Mouse (Mus musculus): ENCODE measurements at regions not wholly inside any gene's neighbourhood (a gene's known extent, or its start where the extent isn't known, plus 50 kb on each side); places are given as distances from the start of the nearest gene placed in this dataset.
"Not testable (repeated sequence)": the region's sequence is repeated elsewhere in the genome, so short reads cannot be mapped to it uniquely, and the experiment has no call there.

DNA sequence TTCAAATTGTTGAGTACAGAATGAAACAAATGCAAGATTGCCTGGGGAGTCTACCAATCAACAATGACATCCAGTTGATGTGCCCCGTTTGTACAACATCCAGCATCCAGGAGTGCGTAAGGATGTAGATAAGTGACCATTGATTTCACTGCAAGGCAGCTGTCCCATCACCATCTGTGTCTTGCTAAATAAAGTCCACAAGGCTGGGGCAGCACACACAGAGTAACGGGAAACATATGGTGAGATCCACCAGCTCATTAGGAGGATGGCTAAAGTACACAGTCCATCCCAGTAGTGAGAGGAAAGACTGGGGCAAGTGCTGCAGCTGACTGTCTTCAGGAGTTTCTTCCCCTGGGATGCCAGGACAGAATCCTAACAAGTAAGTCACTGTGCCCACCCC is 284.8 kb downstream of the Phf3 start:
- H3K27ac ChIP-seq (replicated peaks; ENCODE audit: insufficient read depth, low read depth, low read length): no peak overlapping the region
- H3K79me2 ChIP-seq (ENCODE audit: control insufficient read depth, insufficient read depth, low read length): no peaks in the 10 kb centered on the region
- H3K9ac ChIP-seq (ENCODE audit: low read depth, low read length): no peak overlapping the region
- H3K27me3 ChIP-seq (ENCODE audit: control insufficient read depth, insufficient read depth, low read length): no peaks in the 10 kb centered on the region
- 59% methylated on average over 3 of the region's 3 CpGs for WGBS
- TF ChIP-seq CTCF (IDR thresholded peaks at IDR 0.05; ENCODE audit: low read depth, low read length) (no peak), POLR2A (IDR thresholded peaks at IDR 0.05; ENCODE audit: extremely low read depth, insufficient read depth, low read length) (no peak)
- no peaks in the 10 kb centered on the region for H3K36me3 ChIP-seq (ENCODE audit: control insufficient read depth, insufficient read depth, low read length)
- H3K4me1 ChIP-seq (ENCODE audit: control insufficient read depth, insufficient read depth, low read length): no peaks in the 10 kb centered on the region
- DNase-seq (ENCODE audit: extremely low read depth, low read depth, low spot score): no peak
- H3K4me3 ChIP-seq (ENCODE audit: insufficient read depth, low read depth, low read length): no peak overlapping the region

DNA sequence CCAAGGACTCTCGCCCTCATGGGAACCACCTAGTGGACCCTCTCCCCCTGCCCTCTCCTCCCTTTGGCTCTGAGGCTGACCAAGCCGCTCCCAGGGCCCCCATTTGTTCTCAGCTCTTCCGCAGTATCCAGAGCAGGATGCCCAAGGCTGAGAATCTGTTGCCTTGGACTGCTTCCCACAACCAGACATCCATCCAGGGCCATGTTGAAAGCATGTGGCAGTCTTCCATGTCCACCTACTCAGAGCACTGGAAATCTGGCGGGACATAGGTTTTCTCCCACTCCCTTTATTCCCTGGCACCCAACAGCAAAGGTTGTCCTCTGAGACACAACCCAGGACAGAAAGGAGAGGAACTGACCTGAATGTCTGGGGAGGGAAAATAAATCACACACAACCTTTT is 285.4 kb downstream of the Phf3 start:
- Histone ChIP-seq H3K4me1 (ENCODE audit: control insufficient read depth, insufficient read depth, low read length) (no peaks in the 10 kb centered on the region), H3K27ac (replicated peaks; ENCODE audit: insufficient read depth, low read depth, low read length) (no peak overlapping the region), H3K36me3 (ENCODE audit: control insufficient read depth, insufficient read depth, low read length) (no peaks in the 10 kb centered on the region), H3K9ac (ENCODE audit: low read depth, low read length) (no peak overlapping the region), H3K79me2 (ENCODE audit: control insufficient read depth, insufficient read depth, low read length) (no peaks in the 10 kb centered on the region), H3K27me3 (ENCODE audit: control insufficient read depth, insufficient read depth, low read length) (no peaks in the 10 kb centered on the region), H3K4me3 (ENCODE audit: insufficient read depth, low read depth, low read length) (no peak overlapping the region)
- 72% methylated on average over 4 of the region's 4 CpGs for WGBS
- TF ChIP-seq POLR2A (IDR thresholded peaks at IDR 0.05; ENCODE audit: extremely low read depth, insufficient read depth, low read length): no peak
- TF ChIP-seq CTCF (IDR thresholded peaks at IDR 0.05; ENCODE audit: low read depth, low read length): no peak
- DNase-seq (ENCODE audit: extremely low read depth, low read depth, low spot score): no peak

DNA sequence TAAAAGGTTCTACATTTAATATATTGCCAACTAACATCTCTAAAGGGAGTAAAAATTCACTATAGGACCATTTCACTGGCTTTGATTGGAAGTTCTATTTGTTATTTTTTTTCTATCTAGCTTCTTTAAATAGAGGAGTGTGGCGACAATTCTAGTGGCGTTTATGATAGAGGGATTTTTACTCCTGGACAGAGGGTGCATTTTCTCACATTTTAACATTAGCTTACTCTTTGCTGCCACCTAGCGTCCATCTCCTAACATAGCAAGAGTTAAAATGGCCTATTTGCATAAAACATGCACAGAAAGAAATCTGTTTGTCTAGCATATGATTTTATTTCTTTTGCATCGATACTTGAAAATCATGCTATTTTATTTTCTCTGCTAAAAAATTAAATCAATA is 288.9 kb downstream of the Phf3 start:
- H3K4me1 ChIP-seq (ENCODE audit: control insufficient read depth, insufficient read depth, low read length): no peaks in the 10 kb centered on the region
- H3K27ac ChIP-seq (replicated peaks; ENCODE audit: insufficient read depth, low read depth, low read length): no peak overlapping the region
- no peaks in the 10 kb centered on the region for H3K79me2 ChIP-seq (ENCODE audit: control insufficient read depth, insufficient read depth, low read length)
- H3K4me3 ChIP-seq (ENCODE audit: insufficient read depth, low read depth, low read length): no peak overlapping the region
- DNase-seq (ENCODE audit: extremely low read depth, low read depth, low spot score): peak; percentile 27
- no peaks in the 10 kb centered on the region for H3K36me3 ChIP-seq (ENCODE audit: control insufficient read depth, insufficient read depth, low read length)
- WGBS: 3% methylated on average over 4 of the region's 4 CpGs
- no peaks in the 10 kb centered on the region for H3K27me3 ChIP-seq (ENCODE audit: control insufficient read depth, insufficient read depth, low read length)
- peak; percentile 65 for TF ChIP-seq CTCF (IDR thresholded peaks at IDR 0.05; ENCODE audit: low read depth, low read length)
- no peak for TF ChIP-seq POLR2A (IDR thresholded peaks at IDR 0.05; ENCODE audit: extremely low read depth, insufficient read depth, low read length)
- no peak overlapping the region for H3K9ac ChIP-seq (ENCODE audit: low read depth, low read length)

DNA sequence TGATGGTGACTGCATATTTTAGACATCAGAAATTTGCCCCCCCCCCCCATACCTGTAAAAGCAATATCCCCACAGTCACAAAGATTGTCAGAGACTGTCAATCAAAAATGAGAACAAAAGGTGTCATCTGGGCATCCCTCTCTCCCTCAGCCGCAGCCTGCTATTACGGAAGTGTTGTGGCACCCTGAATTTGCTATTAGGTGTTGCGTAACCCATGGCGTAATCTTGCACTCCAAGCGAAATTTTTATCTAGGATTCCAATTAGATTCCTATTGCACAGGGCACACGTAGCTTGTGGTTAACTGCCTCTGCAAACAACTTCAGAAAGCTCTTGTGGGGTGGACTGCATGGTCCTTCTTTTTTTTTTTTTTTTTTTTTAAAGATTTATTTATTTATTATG is 289.9 kb downstream of the Phf3 start:
- WGBS: 35% methylated on average over 6 of the region's 6 CpGs

DNA sequence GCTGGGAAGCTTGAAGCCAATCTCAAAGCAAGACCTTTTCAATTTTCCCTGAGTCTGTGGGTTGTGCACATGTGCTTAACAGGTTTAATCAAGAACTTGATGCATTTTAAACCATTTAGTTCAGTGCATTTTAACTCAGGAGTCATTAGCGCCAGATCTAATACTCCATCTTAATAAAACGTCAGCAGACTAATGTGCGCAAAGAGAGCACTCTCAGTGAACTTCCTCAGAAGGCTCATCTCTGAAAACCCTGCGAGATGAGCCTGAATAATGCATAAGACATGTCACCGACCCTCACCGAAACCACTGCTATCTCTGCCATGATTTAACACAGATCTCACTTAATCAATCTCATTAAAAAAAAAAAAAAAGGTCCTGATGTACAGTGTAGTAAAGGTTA is 309.0 kb downstream of the Phf3 start:
- Histone ChIP-seq H3K79me2 (ENCODE audit: control insufficient read depth, insufficient read depth, low read length) (no peaks in the 10 kb centered on the region), H3K4me1 (ENCODE audit: control insufficient read depth, insufficient read depth, low read length) (no peaks in the 10 kb centered on the region), H3K27ac (replicated peaks; ENCODE audit: insufficient read depth, low read depth, low read length) (no peak overlapping the region), H3K9ac (ENCODE audit: low read depth, low read length) (no peak overlapping the region), H3K4me3 (ENCODE audit: insufficient read depth, low read depth, low read length) (no peak overlapping the region), H3K36me3 (ENCODE audit: control insufficient read depth, insufficient read depth, low read length) (no peaks in the 10 kb centered on the region), H3K27me3 (ENCODE audit: control insufficient read depth, insufficient read depth, low read length) (no peaks in the 10 kb centered on the region)
- 93% methylated on average over 6 of the region's 6 CpGs for WGBS
- no peak for DNase-seq (ENCODE audit: extremely low read depth, low read depth, low spot score)
- no peak for TF ChIP-seq CTCF (IDR thresholded peaks at IDR 0.05; ENCODE audit: low read depth, low read length)
- no peak for TF ChIP-seq POLR2A (IDR thresholded peaks at IDR 0.05; ENCODE audit: extremely low read depth, insufficient read depth, low read length)

More for the DNA sequence above, 289.9 kb downstream of the Phf3 start:
- TF ChIP-seq CTCF (IDR thresholded peaks at IDR 0.05; ENCODE audit: low read depth, low read length) (no peak), POLR2A (IDR thresholded peaks at IDR 0.05; ENCODE audit: extremely low read depth, insufficient read depth, low read length) (no peak)
- Histone ChIP-seq H3K4me1 (ENCODE audit: control insufficient read depth, insufficient read depth, low read length) (no peaks in the 10 kb centered on the region), H3K27ac (replicated peaks; ENCODE audit: insufficient read depth, low read depth, low read length) (no peak overlapping the region), H3K9ac (ENCODE audit: low read depth, low read length) (no peak overlapping the region), H3K79me2 (ENCODE audit: control insufficient read depth, insufficient read depth, low read length) (no peaks in the 10 kb centered on the region), H3K27me3 (ENCODE audit: control insufficient read depth, insufficient read depth, low read length) (no peaks in the 10 kb centered on the region), H3K36me3 (ENCODE audit: control insufficient read depth, insufficient read depth, low read length) (no peaks in the 10 kb centered on the region), H3K4me3 (ENCODE audit: insufficient read depth, low read depth, low read length) (no peak overlapping the region)
- peak; percentile 47 for DNase-seq (ENCODE audit: extremely low read depth, low read depth, low spot score)

DNA sequence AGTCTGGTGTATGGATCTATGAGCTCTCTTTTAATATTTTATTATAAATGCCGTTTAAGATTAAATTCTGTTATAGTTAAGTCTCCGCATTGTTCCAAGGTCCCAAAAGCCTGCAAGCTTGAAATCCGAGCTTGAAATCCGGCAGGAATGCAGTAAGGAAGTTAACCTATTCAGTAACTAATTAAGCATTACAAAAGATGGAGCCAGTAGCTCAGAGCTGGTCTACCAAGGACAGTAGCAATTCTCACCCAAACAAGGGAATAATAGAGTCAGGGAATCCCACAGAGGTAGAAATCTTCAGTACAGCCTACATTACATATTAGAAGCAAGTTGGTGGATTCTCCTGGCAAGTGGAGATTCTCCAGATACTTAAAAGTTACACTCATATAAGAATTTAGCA is 325.0 kb downstream of the Phf3 start:
- H3K36me3 ChIP-seq (ENCODE audit: control insufficient read depth, insufficient read depth, low read length); H3K4me1 ChIP-seq (ENCODE audit: control insufficient read depth, insufficient read depth, low read length); H3K9ac ChIP-seq (ENCODE audit: low read depth, low read length); DNase-seq (ENCODE audit: extremely low read depth, low read depth, low spot score); H3K79me2 ChIP-seq (ENCODE audit: control insufficient read depth, insufficient read depth, low read length); H3K27me3 ChIP-seq (ENCODE audit: control insufficient read depth, insufficient read depth, low read length); H3K4me3 ChIP-seq (ENCODE audit: insufficient read depth, low read depth, low read length); H3K27ac ChIP-seq (replicated peaks; ENCODE audit: insufficient read depth, low read depth, low read length): not testable (repeated sequence)
- WGBS: 51% methylated on average over 4 of the region's 4 CpGs

Data from liver, adult 2 months (tissue).